8 mouse cellular contexts compared by ENCODE assay signal in genomic region chr2:25211121-25211670, GRCm38 (mm10). TPM values are rescaled to one million over a fixed set of nuclear protein-coding genes. Genes with fewer than 3 reads are reported as not detected.
DNase-seq lines count a peak whose midpoint lies in the region; ATAC-seq lines count a peak whose summit lies in the region.

TSS of gene Nelfb (minus strand) at chr2:25211489.

- peak within 1 kb of the TSS; percentile 85 for H3K4me2 ChIP-seq in hindbrain, embryonic 15.5 days

- peaks cover 1% of the 10 kb centered on the region for H3K36me3 ChIP-seq in hindbrain, embryonic 15.5 days

- H3K27me3 ChIP-seq in hindbrain, embryonic 15.5 days = 0 out of 2 replicates have a peak, but pooled peaks cover 3% of the 10 kb centered on the region

- no peaks in the 10 kb centered on the region for H3K9me3 ChIP-seq in hindbrain, embryonic 15.5 days

- peak within 1 kb of the TSS; percentile 78 for H3K4me3 ChIP-seq in hindbrain, embryonic 15.5 days

- ATAC-seq in hindbrain, embryonic 15.5 days (ENCODE audit: low FRiP score, low read depth) = peak; percentile 93

- peak; percentile 96 for DNase-seq in ZHBTc4 (ENCODE audit: low read depth, low spot score)
- peak; percentile 78 to 88 for DNase-seq in cerebellum, postnatal 4 days (ENCODE audit: low spot score in 2 of 2)
- peak; percentile 89 for DNase-seq in gastrocnemius, adult 18-20 months (ENCODE audit: low spot score)
- DNase-seq in left cerebral cortex, adult 11 months (ENCODE audit: low spot score) = peak; percentile 65
- peak; percentile 95 to 96 for DNase-seq in lung, postnatal 4 days
- peak; percentile 94 for DNase-seq in retina, postnatal 1 day
- peak; percentile 91 for DNase-seq in thymus, postnatal 4 days

- peaks cover 42% of the 10 kb centered on the region for H3K4me1 ChIP-seq in hindbrain, embryonic 15.5 days (replicated peaks)

- peak within 1 kb of the TSS; percentile 80 for H3K9ac ChIP-seq in hindbrain, embryonic 15.5 days

- WGBS in hindbrain, embryonic 15.5 days = under 1% methylated on average over 44 of the region's 44 CpGs

- H3K27ac ChIP-seq in hindbrain, embryonic 15.5 days (replicated peaks) = peak within 1 kb of the TSS; percentile 93

RNA-seq across cellular contexts. Expression of gene Nelfb, which starts in this region (rescaled TPM):
- total RNA-seq in gastrocnemius, adult 18-20 months (2021) = 10 to 100 TPM; 18.8 to 21.3 TPM
- polyA plus RNA-seq in hindbrain, embryonic 15.5 days (2015; fragmentation: Nextera tagmentation; extraction: Ambion mirVana) = 108 and 112 TPM in 2 replicates

Comparison
In these comparisons a context has a peak if more than half of its experiments do, and no peak if none do; other contexts are left out.
1. Peak in every context shown above with its lines: DNase-seq, ATAC-seq, H3K4me3 ChIP-seq and H3K27ac ChIP-seq.